In genomic region chr9:74870960-74871688, GRCm38 (mm10) we compare ENCODE assay signal across 9 mouse cellular contexts. TPM values are rescaled to one million over a fixed set of nuclear protein-coding genes. Genes with fewer than 3 reads are reported as not detected.
DNase-seq lines count a peak whose midpoint lies in the region; ATAC-seq and TF ChIP-seq lines count a peak whose summit lies in the region.
"Had no signal": no experiment of that assay in that cellular context is flagged by ENCODE, and none has a peak within 500 bp of the region (broad histone marks: within the 10 kb centered on the region; RNA-seq: fewer than 3 reads in every experiment).

No protein-coding gene starts in this region.

- intact Hi-C loops in left cerebral cortex, postnatal 14 days (cut with DNase I), result loop anchor here (1.0 to 2.0 kb wide), 3 partner anchors 340 to 729 kb away; no protein-coding TSS in a partner anchor

- no peaks in the 10 kb centered on the region for H3K36me3 ChIP-seq in kidney, adult 2 months (ENCODE audit: control insufficient read depth, insufficient read depth, low read length)
- no peaks in the 10 kb centered on the region for H3K36me3 ChIP-seq in kidney, embryonic 15.5 days
- no peaks in the 10 kb centered on the region for H3K36me3 ChIP-seq in hindbrain, embryonic 14.5 days (replicated peaks; ENCODE audit: control insufficient read depth, insufficient read depth)
- H3K36me3 ChIP-seq: heart, embryonic 15.5 days had no signal

- H3K4me3 ChIP-seq in kidney, adult 2 months (ENCODE audit: insufficient read depth, low read depth, low read length), result no peak overlapping the region
- H3K4me3 ChIP-seq in kidney, embryonic 15.5 days (replicated peaks), result no peak overlapping the region
- H3K4me3 ChIP-seq in hindbrain, embryonic 14.5 days (replicated peaks; ENCODE audit: low read length), result no peak overlapping the region
- H3K4me3 ChIP-seq: heart, embryonic 15.5 days had no signal

- no peak for ATAC-seq in kidney, embryonic 15.5 days (replicated peaks; ENCODE audit: low FRiP score)
- ATAC-seq in hindbrain, embryonic 14.5 days (ENCODE audit: low FRiP score), result no peak

- 18% methylated on average over 13 of the region's 13 CpGs for WGBS in kidney, adult 2 months
- WGBS in kidney, embryonic 15.5 days, result 21% methylated on average over 13 of the region's 13 CpGs
- 20% methylated on average over 13 of the region's 13 CpGs for WGBS in hindbrain, embryonic 14.5 days

- H3K9me3 ChIP-seq in kidney, embryonic 15.5 days (replicated peaks), result no peaks in the 10 kb centered on the region
- H3K9me3 ChIP-seq in hindbrain, embryonic 14.5 days (ENCODE audit: control insufficient read depth, low read length), result no peaks in the 10 kb centered on the region
- H3K9me3 ChIP-seq: heart, embryonic 15.5 days had no signal

- no peaks in the 10 kb centered on the region for H3K4me1 ChIP-seq in kidney, adult 2 months (ENCODE audit: control insufficient read depth, insufficient read depth, low read length)
- peaks cover 24% of the 10 kb centered on the region for H3K4me1 ChIP-seq in kidney, embryonic 15.5 days
- peaks cover 8% of the 10 kb centered on the region for H3K4me1 ChIP-seq in hindbrain, embryonic 14.5 days (replicated peaks; ENCODE audit: control insufficient read depth, insufficient read depth, low read length)

- TF ChIP-seq POLR2A in kidney, adult 2 months (IDR thresholded peaks at IDR 0.05; ENCODE audit: low read depth, low read length), result no peak

- H3K4me2 ChIP-seq in kidney, embryonic 15.5 days, result no peak overlapping the region
- H3K4me2 ChIP-seq in hindbrain, embryonic 14.5 days (replicated peaks), result peak overlapping the region; percentile 15; the same call in 1 of the 2 replicates
- H3K4me2 ChIP-seq: heart, embryonic 15.5 days had no signal

- TF ChIP-seq CTCF in kidney, adult 2 months (conservative IDR thresholded peaks at IDR 0.05; ENCODE audit: insufficient read depth, insufficient read length, low read depth, low read length), result peak; percentile 83

- DNase-seq in kidney, adult 2 months, result peak; percentile 64
- peak; percentile 80 for DNase-seq in NIH3T3 (ENCODE audit: low read depth)
- DNase-seq in cerebellum, postnatal 36 days, result peak; percentile 60 to 64
- peak; percentile 91 for DNase-seq in hindbrain, embryonic 14.5 days (ENCODE audit: low spot score)
- DNase-seq in left cerebral cortex, postnatal 14 days (ENCODE audit: low spot score in 2 of 2), result peak; percentile 78 to 90
- peak; percentile 93 for DNase-seq in retina, embryonic 14.5 days (ENCODE audit: low spot score)
- DNase-seq in spleen, postnatal 4 days (ENCODE audit: low spot score in 2 of 2), result no peak

- no peak overlapping the region for H3K9ac ChIP-seq in kidney, embryonic 15.5 days
- H3K9ac ChIP-seq in hindbrain, embryonic 14.5 days, result no peak overlapping the region
- H3K9ac ChIP-seq: heart, embryonic 15.5 days had no signal

- 0 out of 2 replicates have a peak, but pooled peaks cover 3% of the 10 kb centered on the region for H3K27me3 ChIP-seq in kidney, adult 2 months (replicated peaks; ENCODE audit: control insufficient read depth, insufficient read depth, low read length)
- peaks cover 89% of the 10 kb centered on the region for H3K27me3 ChIP-seq in kidney, embryonic 15.5 days
- peaks cover 35% of the 10 kb centered on the region for H3K27me3 ChIP-seq in hindbrain, embryonic 14.5 days (ENCODE audit: control insufficient read depth, insufficient read depth, low read length)

- no peak overlapping the region for H3K27ac ChIP-seq in kidney, adult 2 months (ENCODE audit: insufficient read depth, low read depth, low read length)
- H3K27ac ChIP-seq in kidney, embryonic 15.5 days, result no peak overlapping the region
- no peak overlapping the region for H3K27ac ChIP-seq in hindbrain, embryonic 14.5 days
- H3K27ac ChIP-seq: heart, embryonic 15.5 days had no signal

RNA-seq across cellular contexts. Expression of gene Onecut1, which starts 9.4 kb away (rescaled TPM):
- not detected in 2 replicates for polyA plus RNA-seq in kidney, adult 2 months (2012; rRNA removed)
- polyA plus RNA-seq in kidney, embryonic 15.5 days (2015; fragmentation: Nextera tagmentation; extraction: Ambion mirVana), result 0.10 and 0.13 TPM in 2 replicates
- polyA plus RNA-seq in hindbrain, embryonic 14.5 days (2014; fragmentation: Nextera tagmentation; extraction: Ambion mirVana), result 6.0 and 6.1 TPM in 2 replicates
- under 1 TPM in 1 of 2 experiments, not detected in 1; 0.08 TPM for total RNA-seq in left cerebral cortex, postnatal 14 days (2021)
- polyA plus RNA-seq: heart, embryonic 15.5 days had no signal

Comparison
In these comparisons a context has a peak if more than half of its experiments do, and no peak if none do; other contexts are left out.
1. DNase-seq: peak in kidney, adult 2 months (single experiment), NIH3T3 (single experiment), cerebellum, postnatal 36 days (2 of 2), hindbrain, embryonic 14.5 days (single experiment), left cerebral cortex, postnatal 14 days (2 of 2) and retina, embryonic 14.5 days (single experiment); none in spleen, postnatal 4 days (0 of 2).